Mouse (Mus musculus) lung, postnatal 25 days (tissue): Measurements from ENCODE around the gene Tacr2.
A peak's percentile ranks its signal among the peaks of the same experiment; 100 is the strongest.

ENCODE experiments used
- DNase-seq: peaks from one replicate; pipeline ENCODE4 v3.0.0; 2022; ENCODE audit warnings: low spot score

Gene Tacr2

DNA sequence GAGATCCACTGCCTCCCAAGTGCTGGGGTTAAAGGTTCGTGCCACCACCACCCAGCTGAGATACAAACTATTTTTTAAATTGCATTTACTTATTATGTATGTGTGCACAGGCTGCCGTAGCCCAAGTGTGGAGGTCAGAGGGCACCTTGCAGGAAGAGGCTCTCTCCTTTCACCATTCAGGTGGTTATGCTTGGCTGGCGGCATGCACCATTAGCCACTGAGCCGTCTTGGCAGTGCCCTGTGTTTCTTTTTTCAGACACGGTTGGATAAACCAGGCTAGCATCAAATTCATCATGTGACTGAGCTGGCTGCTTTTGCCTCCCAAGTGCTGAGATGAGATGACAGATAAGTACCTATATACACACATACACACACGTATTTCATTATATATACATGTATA, 13.0 kb upstream of the Tacr2 start:
- no peak for DNase-seq

DNA sequence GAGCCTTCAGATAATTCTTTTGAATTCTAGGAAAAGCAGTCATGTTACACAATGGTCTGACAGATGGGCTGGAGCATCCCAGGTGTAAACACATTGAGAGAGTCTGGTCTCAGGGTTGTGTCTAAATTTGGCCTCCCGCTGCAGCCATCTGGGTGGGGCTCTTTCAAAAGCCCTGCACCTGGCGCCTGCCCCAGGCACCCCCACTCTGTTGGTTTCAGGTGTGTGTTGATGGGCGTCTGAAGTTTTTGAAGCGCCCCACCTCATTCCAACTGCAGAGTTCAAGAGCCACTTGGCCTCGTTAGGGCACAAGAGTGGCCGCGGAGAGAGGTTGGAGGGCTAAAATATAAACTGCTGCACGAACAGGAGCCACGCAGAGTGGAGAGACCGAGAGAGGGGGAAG, 9.9 kb upstream of the Tacr2 start:
- peak; percentile 81 for DNase-seq

DNA sequence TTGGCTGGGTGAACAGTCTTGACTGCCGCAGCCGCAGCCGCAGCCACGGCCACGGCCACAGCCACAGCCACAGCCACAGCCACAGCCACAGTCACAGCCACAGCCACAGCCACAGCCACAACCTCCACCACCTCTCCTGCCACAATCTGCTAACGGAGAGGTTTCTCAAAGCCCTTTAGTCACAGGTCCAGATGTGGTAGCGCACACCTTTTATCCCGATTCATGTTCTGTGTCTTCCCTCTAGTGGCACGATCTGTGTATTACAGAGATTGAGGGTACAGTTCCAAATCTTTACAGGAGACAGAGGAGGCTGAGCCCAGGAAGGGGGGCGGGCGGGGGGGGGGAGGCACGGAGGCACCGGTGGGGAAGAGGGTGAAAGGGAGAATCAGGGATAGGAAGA, 9.3 kb upstream of the Tacr2 start:
- peak; percentile 80 for DNase-seq

DNA sequence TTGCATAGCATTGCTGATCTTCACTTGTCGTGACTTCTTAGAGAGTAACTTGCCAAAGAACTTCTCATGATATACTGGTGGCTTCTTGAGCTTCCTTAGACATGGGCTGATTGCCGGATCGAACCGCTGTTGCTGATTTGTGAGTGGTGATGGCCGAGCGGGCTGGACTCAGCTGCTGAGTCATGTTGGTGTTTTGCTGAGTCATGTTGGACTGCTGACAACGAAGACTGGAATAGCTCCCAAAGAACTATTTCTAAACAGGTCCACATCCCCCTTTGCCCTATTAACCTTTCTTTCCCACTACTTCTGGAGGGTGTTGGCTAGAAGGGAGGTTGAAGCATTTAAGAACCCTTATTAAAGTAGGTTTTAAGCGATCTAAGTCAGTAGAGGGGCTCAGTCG, 8.2 kb upstream of the Tacr2 start:
- DNase-seq: no peak

DNA sequence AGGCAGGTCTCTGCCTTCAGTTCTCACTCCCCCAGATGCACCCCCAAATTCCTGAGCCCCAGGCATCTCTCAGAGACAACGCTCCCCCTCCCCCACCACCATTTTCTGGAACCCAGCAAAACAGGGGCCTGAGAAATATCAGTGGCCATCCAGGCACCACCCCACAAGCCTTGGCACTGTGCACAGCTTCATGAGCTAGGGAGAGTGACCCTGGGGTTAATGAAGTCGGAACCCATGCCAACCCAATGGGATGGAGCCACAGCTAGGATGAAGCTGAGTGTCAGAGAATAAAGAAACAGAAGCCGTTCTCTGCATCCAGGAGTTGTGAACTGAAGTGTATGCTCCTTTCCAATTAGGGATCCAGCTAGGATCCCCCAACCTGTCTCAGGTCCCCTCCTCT, 5.1 kb upstream of the Tacr2 start:
- DNase-seq: no peak

DNA sequence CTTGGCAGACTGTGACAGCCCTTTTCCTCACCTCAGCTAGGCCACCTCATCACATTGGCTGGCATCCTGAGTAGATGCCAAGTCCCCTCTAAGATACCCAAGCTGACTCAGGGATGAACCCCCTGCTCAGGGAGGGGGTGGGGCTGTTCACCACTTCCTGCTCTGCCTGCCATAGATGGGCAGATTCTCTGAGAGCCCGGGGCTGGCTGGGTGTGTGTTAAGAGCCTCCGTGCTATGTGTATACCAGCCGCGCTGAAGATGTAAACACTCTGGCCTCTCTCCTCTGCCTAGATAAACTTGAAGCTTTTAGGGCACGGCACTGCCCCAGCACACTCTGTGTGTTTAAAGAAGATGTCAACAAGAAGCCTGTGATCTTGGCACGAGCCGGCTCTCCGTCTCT, 4.4 kb upstream of the Tacr2 start:
- DNase-seq: peak; percentile 71

DNA sequence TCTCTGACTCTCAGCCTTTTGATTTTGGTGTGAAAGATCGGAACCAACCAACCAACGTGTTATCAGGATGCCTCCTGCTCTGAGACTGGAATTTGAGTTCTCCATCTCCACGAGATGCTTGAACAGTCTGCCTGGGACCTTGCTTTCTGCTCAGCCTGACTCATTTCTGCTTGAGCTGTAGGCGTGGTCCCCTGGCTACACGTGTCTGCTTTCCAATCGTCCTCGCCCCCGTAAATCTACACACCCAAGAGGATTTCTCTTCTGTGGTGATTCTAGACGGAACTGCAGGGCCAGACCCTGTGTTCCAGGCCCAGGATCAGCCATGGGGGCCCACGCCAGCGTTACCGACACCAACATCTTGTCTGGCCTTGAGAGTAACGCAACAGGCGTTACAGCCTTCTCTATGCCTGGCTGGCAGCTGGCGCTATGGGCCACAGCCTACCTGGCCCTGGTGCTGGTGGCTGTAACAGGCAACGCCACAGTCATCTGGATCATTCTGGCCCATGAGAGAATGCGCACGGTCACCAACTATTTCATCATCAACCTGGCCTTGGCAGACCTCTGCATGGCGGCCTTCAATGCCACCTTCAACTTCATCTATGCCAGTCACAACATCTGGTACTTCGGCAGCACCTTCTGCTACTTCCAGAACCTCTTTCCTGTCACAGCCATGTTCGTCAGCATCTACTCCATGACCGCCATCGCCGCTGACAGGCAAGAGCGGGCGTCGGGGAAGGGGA, 428 bp downstream of the Tacr2 start:
- DNase-seq: no peak

DNA sequence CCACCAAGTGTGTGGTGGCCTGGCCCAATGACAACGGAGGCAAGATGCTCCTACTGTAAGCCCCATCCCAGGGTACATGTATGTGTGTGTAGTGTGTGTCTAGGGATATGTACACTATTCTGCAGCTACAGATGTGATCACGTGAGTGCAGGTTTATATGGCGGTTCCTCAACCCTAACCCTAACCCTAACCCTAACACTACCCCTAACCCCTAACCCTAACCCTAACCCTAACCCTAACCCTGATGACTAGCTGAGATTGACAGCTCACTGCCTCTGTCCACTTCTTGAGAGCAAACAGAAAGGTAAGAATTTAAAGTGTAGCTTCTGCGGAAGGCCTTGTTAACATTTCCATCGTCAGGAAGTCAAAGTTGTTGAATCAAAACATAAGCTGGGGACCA, 6.1 kb downstream of the Tacr2 start:
- DNase-seq: no peak

DNA sequence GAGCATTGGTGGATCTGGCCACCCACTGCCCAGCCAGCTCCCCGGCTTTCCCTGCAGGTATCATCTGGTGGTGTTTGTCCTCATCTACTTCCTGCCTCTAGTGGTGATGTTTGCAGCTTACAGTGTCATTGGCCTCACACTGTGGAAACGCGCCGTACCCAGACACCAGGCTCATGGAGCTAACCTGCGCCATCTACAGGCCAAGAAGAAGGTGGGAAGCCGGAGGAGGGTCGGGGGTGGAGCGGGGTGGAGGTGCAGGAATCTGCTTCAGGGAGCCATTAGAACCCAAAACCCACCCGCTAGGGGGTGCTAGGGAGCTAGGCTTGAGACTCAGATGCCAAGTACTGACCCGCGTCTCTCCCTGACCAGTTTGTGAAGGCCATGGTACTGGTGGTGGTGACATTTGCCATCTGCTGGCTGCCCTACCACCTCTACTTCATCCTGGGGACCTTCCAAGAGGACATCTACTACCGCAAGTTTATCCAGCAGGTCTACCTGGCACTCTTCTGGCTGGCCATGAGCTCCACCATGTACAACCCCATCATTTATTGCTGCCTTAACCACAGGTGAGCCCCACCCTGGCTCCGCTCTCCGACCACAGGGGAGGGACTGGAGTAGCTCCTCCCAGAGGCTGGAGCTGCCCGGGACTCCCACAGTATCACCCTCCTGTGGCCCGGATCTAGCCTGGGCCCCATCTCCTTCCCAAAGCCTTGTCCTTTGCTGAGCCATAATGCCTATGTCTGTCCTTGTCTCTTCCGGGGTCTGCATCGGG, 9.1 kb downstream of the Tacr2 start:
- peak; percentile 56 for DNase-seq

DNA sequence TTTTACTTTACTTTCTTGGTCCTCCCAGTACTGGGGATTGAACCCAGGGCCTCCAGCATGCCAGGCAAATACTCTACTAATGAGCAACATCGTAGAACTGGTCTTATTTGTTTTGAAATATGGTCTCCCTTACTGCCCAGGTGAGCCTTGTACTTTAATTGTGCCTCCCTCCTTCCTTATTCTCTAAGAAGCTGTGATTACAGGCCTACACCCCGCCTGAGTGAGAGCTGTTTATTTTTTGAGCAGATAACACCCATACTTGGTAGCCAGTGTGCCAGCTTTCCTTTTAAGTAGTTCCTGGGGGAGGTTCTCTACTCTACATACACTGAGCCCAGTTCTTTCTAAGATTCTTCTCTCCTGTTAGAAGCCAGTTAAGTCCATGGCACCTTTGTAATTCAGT, 12.1 kb downstream of the Tacr2 start:
- DNase-seq: no peak

DNA sequence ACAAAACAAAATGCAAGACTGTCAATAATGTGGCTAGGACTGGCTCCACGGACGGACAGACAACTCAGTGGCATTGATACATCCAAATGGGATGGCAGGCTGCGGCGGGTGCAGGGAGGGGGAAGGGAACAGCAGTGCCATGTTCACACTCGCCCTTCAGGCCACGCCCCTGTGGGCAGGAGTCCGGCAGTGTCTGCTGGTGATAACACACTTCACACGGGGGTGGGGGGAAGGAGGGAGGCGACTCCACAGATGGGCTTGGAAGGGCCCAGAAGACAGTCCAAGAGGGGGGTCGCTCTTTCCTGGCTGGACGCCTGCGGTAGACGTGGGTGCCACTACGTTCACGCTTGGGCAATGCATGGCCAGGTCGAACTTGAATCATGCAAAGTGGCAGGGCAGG, 17.0 kb downstream of the Tacr2 start:
- no peak for DNase-seq

DNA sequence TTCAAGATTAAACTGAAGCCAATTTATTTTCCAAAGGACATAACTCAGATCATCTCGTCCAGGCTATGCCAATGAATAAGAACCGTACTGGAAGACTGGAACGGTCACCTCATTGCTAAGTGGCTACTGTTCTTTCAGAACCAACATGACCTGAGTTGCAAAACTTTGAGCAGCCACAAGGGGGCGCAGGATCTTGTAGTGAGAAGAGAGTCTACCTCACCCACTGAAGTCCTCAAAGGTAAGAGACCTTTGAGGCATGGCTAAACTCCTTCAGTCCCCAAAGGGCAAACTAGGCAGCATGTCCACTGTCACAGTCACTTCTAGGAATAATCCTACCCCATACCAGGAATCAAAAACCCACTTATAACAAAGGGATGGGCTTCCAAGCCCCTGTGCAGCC, 23.0 kb downstream of the Tacr2 start:
- peak; percentile 87 for DNase-seq

DNA sequence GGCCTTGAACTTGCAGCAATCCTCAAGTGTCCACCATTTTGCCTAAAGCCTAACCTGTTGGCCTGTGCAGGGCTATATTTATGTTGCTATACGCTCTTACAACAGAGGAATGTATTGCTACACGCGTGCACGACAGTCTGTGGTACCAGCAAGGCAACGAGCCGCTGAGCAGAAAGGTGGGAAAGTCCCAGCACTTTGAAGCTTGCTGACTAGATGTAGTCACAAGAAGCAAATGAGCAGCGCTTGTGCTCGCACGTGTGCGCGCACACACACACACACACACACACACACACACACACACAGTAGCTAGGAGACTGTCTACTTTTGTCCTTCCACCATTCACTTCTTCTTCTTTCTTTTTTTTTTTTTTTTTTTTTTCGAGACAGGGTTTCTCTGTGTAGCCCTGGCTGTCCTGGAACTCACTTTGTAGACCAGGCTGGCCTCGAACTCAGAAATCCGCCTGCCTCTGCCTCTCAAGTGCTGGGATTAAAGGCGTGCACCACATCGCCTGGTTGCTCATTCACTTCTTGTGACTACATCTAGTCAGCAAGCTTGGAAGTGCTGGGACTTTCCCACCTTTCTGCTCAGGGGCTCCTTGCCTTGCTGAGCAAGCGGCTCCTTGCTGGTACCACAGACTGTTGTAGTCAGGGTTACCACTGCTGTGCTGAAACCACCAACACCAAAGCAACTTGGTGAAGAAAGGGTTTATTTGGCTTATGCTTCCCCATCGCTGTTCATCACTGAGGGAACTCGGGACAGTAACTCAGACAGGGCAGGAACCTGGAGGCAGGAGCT, 25.5 kb downstream of the Tacr2 start:
- no peak for DNase-seq

DNA sequence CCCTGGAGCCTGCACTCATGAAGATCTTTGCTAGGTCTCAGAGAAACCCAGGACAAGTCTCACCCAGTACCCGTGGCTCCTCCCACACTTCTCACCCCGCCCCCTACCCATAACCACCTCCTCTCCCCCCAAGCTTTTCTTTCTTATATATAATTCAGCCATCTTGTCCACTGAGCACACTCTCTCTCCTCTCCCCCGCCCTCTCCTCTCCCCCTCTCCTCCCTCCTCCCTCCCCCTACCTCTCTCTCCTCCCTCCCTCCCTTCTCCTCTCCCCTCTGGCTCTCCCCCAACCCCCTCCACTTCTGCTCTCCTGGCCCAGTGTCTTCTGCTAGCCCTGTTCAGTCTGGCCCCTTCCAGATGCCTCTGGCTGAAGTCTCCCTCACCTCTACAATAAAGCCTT, 26.8 kb downstream of the Tacr2 start:
- no peak for DNase-seq

DNA sequence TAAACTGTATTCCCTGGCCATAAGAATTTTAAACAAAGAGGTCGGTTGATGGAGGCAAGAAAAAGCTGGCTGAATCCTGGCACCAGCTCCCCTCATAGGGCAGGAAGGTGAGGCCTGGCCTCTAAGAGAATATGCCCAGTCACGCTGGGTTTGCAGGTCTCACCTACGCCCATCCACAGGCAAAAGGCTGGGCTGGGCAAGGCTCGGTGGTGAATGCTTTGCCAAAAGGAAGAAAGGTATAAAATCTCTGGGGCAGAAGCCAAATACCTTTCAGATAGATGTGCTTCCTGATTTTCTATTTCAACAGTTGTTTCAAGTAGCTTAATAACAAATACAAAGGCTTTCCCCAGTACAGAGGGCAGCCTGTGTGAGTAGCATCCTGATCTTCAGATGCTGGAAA, 27.4 kb downstream of the Tacr2 start:
- DNase-seq: no peak

DNA sequence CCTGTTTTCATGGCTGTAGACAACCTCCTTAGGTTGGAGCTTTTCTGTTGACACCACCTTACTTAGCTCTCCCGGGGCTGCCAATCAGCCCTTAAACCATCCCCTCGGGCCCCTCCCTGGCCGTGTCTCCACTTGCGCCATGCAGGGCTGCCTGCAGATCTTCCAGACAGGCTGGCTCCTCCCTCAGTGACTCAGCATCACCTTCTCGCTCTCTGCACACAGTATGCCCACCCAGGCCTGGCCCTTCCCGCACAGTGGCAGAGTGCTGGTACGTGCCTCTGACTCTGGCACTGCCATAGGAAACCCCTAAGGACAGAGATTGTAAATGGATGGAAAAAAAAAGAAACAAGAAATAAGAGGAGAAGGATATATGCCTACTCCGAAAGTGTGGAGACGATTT, 30.5 kb downstream of the Tacr2 start:
- no peak for DNase-seq

DNA sequence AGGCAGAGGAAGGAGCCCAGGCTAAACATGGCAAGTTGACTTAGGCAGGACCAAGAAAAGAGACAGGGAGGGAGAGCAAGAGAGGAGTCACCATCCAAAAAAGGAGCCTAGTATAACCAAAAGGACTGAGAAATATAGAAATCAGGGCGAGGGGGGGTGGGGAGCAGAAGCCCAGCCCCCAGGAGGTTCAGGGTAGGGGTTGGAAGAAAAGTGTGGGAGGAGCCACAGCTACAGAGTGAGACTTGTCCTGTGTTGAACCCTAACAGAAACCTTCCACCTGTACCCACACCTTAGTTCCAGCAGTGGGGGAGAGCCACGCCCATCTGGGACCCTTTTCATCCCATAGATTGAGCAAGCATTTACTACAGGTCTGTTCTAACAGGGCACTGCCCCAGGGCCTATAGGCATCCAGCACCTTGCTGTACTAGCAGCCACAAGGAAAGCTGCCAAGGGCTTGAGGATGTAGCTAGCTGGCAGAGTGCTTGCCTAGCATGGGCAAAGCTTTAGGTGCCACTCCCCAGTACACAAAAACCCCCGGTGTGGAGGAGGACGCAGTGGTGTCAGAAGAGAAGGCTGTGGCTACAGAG, 31.1 kb downstream of the Tacr2 start:
- DNase-seq: no peak

DNA sequence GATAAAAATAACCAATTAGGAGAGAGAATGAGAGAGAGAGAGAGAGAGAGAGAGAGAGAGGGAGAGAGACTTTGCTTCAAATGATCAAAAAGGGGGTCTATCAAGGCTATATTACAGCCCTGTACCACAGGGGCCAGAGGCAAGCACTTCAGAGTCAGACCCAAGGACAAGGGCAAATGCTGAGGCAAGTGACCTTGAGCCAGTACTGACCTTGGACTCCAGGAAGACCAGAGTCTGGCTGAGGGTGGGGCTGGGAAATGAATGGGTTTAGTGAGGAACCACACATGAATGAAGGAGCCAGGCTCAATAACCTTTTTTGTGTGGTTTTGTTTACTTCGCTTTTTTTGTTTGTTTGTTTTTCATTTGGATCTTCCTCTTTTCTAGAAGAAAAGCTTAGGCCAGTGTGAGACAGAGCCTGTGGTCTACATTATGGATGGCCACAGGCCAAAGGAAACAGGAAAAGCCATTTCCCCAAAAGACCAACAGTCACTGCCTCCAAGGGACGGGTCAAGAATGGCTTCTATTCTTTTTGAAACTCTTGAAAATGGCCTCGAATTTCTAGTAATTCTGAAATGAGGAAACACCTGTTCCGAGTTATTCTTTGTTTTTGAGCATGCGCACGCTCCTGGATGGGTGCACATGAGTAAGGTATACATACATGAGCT, 35.4 kb downstream of the Tacr2 start:
- no peak for DNase-seq

DNA sequence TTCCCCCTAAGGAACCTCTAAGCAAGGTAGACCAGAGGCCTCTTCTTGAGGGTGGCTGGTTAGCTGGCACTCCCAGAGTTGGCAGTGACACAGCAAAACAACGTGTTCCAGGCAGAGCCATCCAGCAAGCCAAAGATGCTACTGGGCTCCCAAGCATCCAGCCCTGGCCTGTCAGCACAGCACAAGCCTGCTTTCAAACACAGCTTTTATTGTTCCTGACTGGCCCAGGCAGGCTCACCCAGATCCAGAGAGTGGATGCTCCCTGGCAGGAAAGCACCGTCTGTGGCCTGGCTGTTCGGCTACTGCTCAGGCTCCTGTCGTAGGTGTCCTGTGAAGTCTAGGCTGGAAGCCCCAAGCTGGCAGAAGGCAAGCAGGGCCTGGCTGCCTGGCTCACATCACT, 41.9 kb downstream of the Tacr2 start:
- no peak for DNase-seq

DNA sequence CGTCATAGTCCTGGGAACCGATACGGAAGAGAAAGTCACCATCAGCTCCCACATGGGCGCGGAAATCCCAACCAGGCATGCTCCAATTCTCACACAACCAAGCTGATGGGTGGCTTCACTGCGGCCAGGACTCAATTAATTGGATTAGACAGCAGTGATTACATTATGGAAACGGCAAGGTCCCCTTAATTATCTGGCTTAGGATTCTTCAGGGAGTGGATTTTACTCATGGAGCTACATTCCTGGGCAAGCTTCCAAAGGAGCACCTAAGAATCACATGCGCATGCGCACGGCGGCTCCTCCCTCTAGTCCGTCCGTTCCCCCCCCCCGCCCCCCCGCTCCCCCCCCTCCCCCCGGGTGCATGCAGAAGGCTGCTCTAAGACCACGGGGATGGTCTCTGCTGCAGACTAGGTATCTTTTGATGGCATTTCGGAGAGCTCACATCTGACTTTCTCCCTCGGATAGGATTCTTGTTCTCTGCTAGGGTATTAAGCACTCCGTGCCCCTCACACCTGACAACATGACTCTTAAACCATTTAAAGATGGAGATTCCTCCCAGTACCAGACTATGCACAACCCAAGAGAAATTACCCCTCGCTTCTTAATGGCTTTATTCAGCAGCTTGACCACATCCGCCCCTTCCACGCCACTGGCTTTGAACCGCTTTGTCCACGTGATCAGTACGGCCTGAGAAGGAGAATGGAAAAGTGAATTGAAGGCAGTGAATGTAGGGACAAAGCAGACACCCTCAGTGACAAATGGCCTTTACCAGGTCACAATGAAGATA, 44.0 kb downstream of the Tacr2 start:
- DNase-seq: no peak
